Mouse (Mus musculus) hindbrain, embryonic 14.5 days (tissue): ENCODE results near the gene Dnaaf1. TPM values are rescaled to one million over a fixed set of nuclear protein-coding genes. Genes with fewer than 3 reads are reported as not detected.

Source experiments
- ATAC-seq: fragments of 200-750 bp; cut with Nextera tagmentation; 2 replicates; pipeline ENCODE4 v1.8.0; 2017; ENCODE audit warnings: moderate number of reproducible peaks, mild to moderate bottlenecking, moderate TSS enrichment, moderate library complexity; ENCODE audit not compliant: low FRiP score
- DNase-seq: peaks from one replicate; pipeline ENCODE4 v3.0.0-alpha.2; 2015; ENCODE audit warnings: low spot score
- H3K27ac ChIP-seq: fragments of 300-500 bp; sonication (generic); 2 replicates; pipeline ENCODE4 v1.5.1; 2014; ENCODE audit warnings: mild to moderate bottlenecking, moderate library complexity
- H3K27me3 ChIP-seq: fragments of 300-500 bp; sonication (generic); 2 replicates; pipeline ENCODE4 v1.6.1; 2014; ENCODE audit warnings: mild to moderate bottlenecking, low read length, mixed read lengths; ENCODE audit not compliant: control insufficient read depth, insufficient read depth
- H3K36me3 ChIP-seq: fragments of 300-500 bp; sonication (generic); replicated peaks from 2 replicates; pipeline ENCODE4 v1.6.1; 2014; ENCODE audit not compliant: control insufficient read depth, insufficient read depth
- H3K4me1 ChIP-seq: fragments of 300-500 bp; sonication (generic); replicated peaks from 2 replicates; pipeline ENCODE4 v1.6.1; 2014; ENCODE audit warnings: antibody characterized with exemption, low read length, mixed read lengths; ENCODE audit not compliant: control insufficient read depth, insufficient read depth
- H3K4me2 ChIP-seq: fragments of 300-500 bp; sonication (generic); replicated peaks from 2 replicates; pipeline ENCODE4 v1.6.1; 2014; ENCODE audit warnings: mild to moderate bottlenecking, moderate library complexity
- H3K4me3 ChIP-seq: fragments of 300-500 bp; sonication (generic); replicated peaks from 2 replicates; pipeline ENCODE4 v1.5.1; 2014; ENCODE audit warnings: mild to moderate bottlenecking, low read length
- H3K9ac ChIP-seq: fragments of 300-500 bp; sonication (generic); 2 replicates; pipeline ENCODE4 v1.6.1; 2014
- H3K9me3 ChIP-seq: fragments of 300-500 bp; sonication (generic); 2 replicates; pipeline ENCODE4 v1.6.1; 2016; ENCODE audit warnings: low read length; ENCODE audit not compliant: control insufficient read depth
- WGBS: fragments of 180-500 bp; shearing (Covaris S2); extraction: QIAGEN DNeasy Blood & Tissue Kit; methylation state at CpG from one replicate; pipeline ENCODE4 v1.1.7; 2014; 5-methylcytosine and 5-hydroxymethylcytosine counted together
- polyA plus RNA-seq: library from polyadenylated mRNA; unstranded; fragments of >200 nt; fragmentation: Nextera tagmentation; extraction: Ambion mirVana; gene quantifications from 2 replicates; pipeline ENCODE4 v1.2.1, GENCODE M21; 2014

Dnaaf1 gene
- polyA plus RNA-seq, 1 experiment from 2014 or later, result 0.51 TPM

GRCm38 (mm10) chr8:119588321-119588720, 13.3 kb downstream of the Dnaaf1 start:
- WGBS, result 69% methylated on average over 4 of the region's 4 CpGs
- ATAC-seq (no peak), DNase-seq (no peak)
- no peak overlapping the region for H3K27ac ChIP-seq
- no peaks in the 10 kb centered on the region for H3K4me1 ChIP-seq
- H3K27me3 ChIP-seq, result no peaks in the 10 kb centered on the region
- no peak overlapping the region for H3K4me2 ChIP-seq
- no peaks in the 10 kb centered on the region for H3K36me3 ChIP-seq
- H3K9ac ChIP-seq, result no peak overlapping the region
- no peaks in the 10 kb centered on the region for H3K9me3 ChIP-seq
- H3K4me3 ChIP-seq, result no peak overlapping the region

- no peaks in the 10 kb centered on the region for H3K27me3 ChIP-seq
- ATAC-seq, result no peak
Observed at GRCm38 (mm10) chr8:119588844-119589243, 13.8 kb downstream of the Dnaaf1 start.

GRCm38 (mm10) chr8:119590348-119590747, 15.3 kb downstream of the Dnaaf1 start:
- H3K27me3 ChIP-seq, result no peaks in the 10 kb centered on the region
- H3K9me3 ChIP-seq, result no peaks in the 10 kb centered on the region
- H3K4me1 ChIP-seq, result no peaks in the 10 kb centered on the region
- no peak overlapping the region for H3K9ac ChIP-seq
- ATAC-seq (no peak), DNase-seq (no peak)
- no peak overlapping the region for H3K4me2 ChIP-seq
- H3K36me3 ChIP-seq, result no peaks in the 10 kb centered on the region
- 89% methylated on average over 14 of the region's 14 CpGs for WGBS
- no peak overlapping the region for H3K27ac ChIP-seq
- H3K4me3 ChIP-seq, result no peak overlapping the region

More at GRCm38 (mm10) chr8:119588844-119589243, 13.8 kb downstream of the Dnaaf1 start:
- Histone ChIP-seq H3K9ac (no peak overlapping the region), H3K4me1 (no peaks in the 10 kb centered on the region), H3K27ac (no peak overlapping the region), H3K4me3 (no peak overlapping the region), H3K4me2 (no peak overlapping the region), H3K36me3 (no peaks in the 10 kb centered on the region), H3K9me3 (no peaks in the 10 kb centered on the region)
- DNase-seq, result no peak
- 20% methylated on average over 10 of the region's 10 CpGs for WGBS

- no peak for DNase-seq
- Histone ChIP-seq H3K4me2 (no peak overlapping the region), H3K9ac (no peak overlapping the region), H3K9me3 (no peaks in the 10 kb centered on the region), H3K4me1 (no peaks in the 10 kb centered on the region), H3K27me3 (no peaks in the 10 kb centered on the region), H3K4me3 (no peak overlapping the region), H3K27ac (no peak overlapping the region), H3K36me3 (peaks cover 5% of the 10 kb centered on the region; the same call in 1 of the 2 replicates)
- ATAC-seq, result no peak
- WGBS, result 88% methylated on average over 7 of the region's 7 CpGs
Observed at GRCm38 (mm10) chr8:119591456-119591855, 16.4 kb downstream of the Dnaaf1 start.

GRCm38 (mm10) chr8:119603771-119604170, 28.7 kb downstream of the Dnaaf1 start:
- Histone ChIP-seq H3K4me2 (peak overlapping the region; percentile 70), H3K9me3 (no peaks in the 10 kb centered on the region), H3K4me1 (peaks cover 7% of the 10 kb centered on the region), H3K4me3 (peak overlapping the region; percentile 82; the same call in 1 of the 2 replicates), H3K9ac (peak overlapping the region; percentile 81; the same call in 1 of the 2 replicates), H3K36me3 (peaks cover 37% of the 10 kb centered on the region), H3K27ac (no peak overlapping the region), H3K27me3 (no peaks in the 10 kb centered on the region)
- DNase-seq (no peak), ATAC-seq (no peak)
- WGBS, result 94% methylated on average over 4 of the region's 4 CpGs

- DNase-seq (no peak), ATAC-seq (no peak)
- peak overlapping the region; percentile 82 for H3K4me3 ChIP-seq
- WGBS, result 50% methylated on average over 12 of the region's 12 CpGs
- H3K4me2 ChIP-seq, result peak overlapping the region; percentile 70
- no peak overlapping the region for H3K27ac ChIP-seq
- H3K9me3 ChIP-seq, result no peaks in the 10 kb centered on the region
- peaks cover 31% of the 10 kb centered on the region for H3K36me3 ChIP-seq
- peaks cover 7% of the 10 kb centered on the region for H3K4me1 ChIP-seq
- H3K27me3 ChIP-seq, result no peaks in the 10 kb centered on the region
- peak overlapping the region; percentile 81 for H3K9ac ChIP-seq
Observed at GRCm38 (mm10) chr8:119604398-119604803, 29.4 kb downstream of the Dnaaf1 start.

- H3K36me3 ChIP-seq, result peaks cover 25% of the 10 kb centered on the region
- H3K4me1 ChIP-seq, result peaks cover 7% of the 10 kb centered on the region
- H3K27ac ChIP-seq, result 0 out of 2 replicates have a peak within 1 kb of the TSS, but pooled peaks have one; percentile 21
- ATAC-seq (peak; percentile 86), DNase-seq (peak; percentile 98)
- H3K27me3 ChIP-seq, result no peaks in the 10 kb centered on the region
- WGBS, result under 1% methylated on average over 23 of the region's 23 CpGs
- H3K9ac ChIP-seq, result peak within 1 kb of the TSS; percentile 81
- H3K4me2 ChIP-seq, result peak within 1 kb of the TSS; percentile 70
- no peaks in the 10 kb centered on the region for H3K9me3 ChIP-seq
- H3K4me3 ChIP-seq, result peak within 1 kb of the TSS; percentile 82
Observed at GRCm38 (mm10) chr8:119604996-119605395, 30.0 kb downstream of the Dnaaf1 start, which contains the start of gene Taf1c. Gene Taf1c, minus strand, starts transcription at chr8:119605222.

GRCm38 (mm10) chr8:119606224-119606623, 31.2 kb downstream of the Dnaaf1 start:
- Histone ChIP-seq H3K27ac (no peak overlapping the region), H3K4me3 (no peak overlapping the region), H3K4me1 (peaks cover 7% of the 10 kb centered on the region), H3K36me3 (peaks cover 13% of the 10 kb centered on the region), H3K9ac (no peak overlapping the region), H3K4me2 (no peak overlapping the region), H3K27me3 (no peaks in the 10 kb centered on the region), H3K9me3 (no peaks in the 10 kb centered on the region)
- no peak for DNase-seq
- WGBS, result 86% methylated on average over 2 of the region's 2 CpGs
- no peak for ATAC-seq

- WGBS, result 83% methylated on average over 26 of the region's 26 CpGs
- H3K36me3 ChIP-seq, result no peaks in the 10 kb centered on the region
- no peak within 1 kb of the TSS for H3K9ac ChIP-seq
- H3K27ac ChIP-seq, result no peak within 1 kb of the TSS
- ATAC-seq (no peak), DNase-seq (no peak)
- no peak within 1 kb of the TSS for H3K4me3 ChIP-seq
- H3K27me3 ChIP-seq, result no peaks in the 10 kb centered on the region
- H3K4me2 ChIP-seq, result no peak within 1 kb of the TSS
- H3K4me1 ChIP-seq, result no peaks in the 10 kb centered on the region
- H3K9me3 ChIP-seq, result no peaks in the 10 kb centered on the region
Observed at GRCm38 (mm10) chr8:119612471-119612870, 37.4 kb downstream of the Dnaaf1 start, which contains the start of gene Adad2. Gene Adad2, plus strand, starts transcription at chr8:119612747.

- ATAC-seq (no peak), DNase-seq (no peak)
- Histone ChIP-seq H3K27ac (no peak overlapping the region), H3K4me2 (no peak overlapping the region), H3K4me3 (no peak overlapping the region), H3K27me3 (no peaks in the 10 kb centered on the region), H3K36me3 (no peaks in the 10 kb centered on the region), H3K9ac (no peak overlapping the region), H3K9me3 (no peaks in the 10 kb centered on the region), H3K4me1 (no peaks in the 10 kb centered on the region)
- 71% methylated on average over 14 of the region's 14 CpGs for WGBS
Observed at GRCm38 (mm10) chr8:119615096-119615495, 40.1 kb downstream of the Dnaaf1 start.
